28 mouse cellular contexts compared by ENCODE assay signal in the genomic region with DNA sequence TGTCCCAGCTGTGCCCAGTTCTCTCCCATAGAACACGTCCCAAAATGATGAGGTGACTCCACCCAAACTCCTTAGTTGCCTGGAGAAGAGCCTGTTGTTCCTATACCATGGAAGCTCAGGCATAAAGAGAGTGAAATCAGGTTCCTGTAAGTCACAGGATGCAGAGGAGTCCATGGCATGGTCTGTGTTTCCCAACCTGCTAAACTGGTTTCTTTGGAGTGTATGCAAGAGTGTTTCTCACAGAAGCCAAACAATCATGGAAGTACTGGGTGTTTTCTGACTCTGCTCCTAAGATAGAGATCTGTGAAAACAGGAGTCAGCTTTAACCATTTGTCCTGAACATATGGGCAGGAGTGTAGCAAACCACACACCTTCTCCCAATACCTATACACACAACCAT. TPM values are rescaled to one million over a fixed set of nuclear protein-coding genes. Genes with fewer than 3 reads are reported as not detected.
DNase-seq lines count a peak whose midpoint lies in the region; ATAC-seq lines count a peak whose summit lies in the region.
"Had no signal": no experiment of that assay in that cellular context is flagged by ENCODE, and none has a peak within 500 bp of the region (broad histone marks: within the 10 kb centered on the region; RNA-seq: fewer than 3 reads in every experiment).

No protein-coding gene starts in this region.

- no peaks in the 10 kb centered on the region for H3K9me3 ChIP-seq in lung, embryonic 16.5 days (ENCODE audit: control insufficient read depth, low read length)
- no peaks in the 10 kb centered on the region for H3K9me3 ChIP-seq in stomach, embryonic 15.5 days
- H3K9me3 ChIP-seq: forebrain, embryonic 10.5 days; liver, embryonic 15.5 days; neural tube, embryonic 12.5 days had no signal

- ATAC-seq in lung, embryonic 16.5 days (ENCODE audit: low read depth), result peak; percentile 93
- ATAC-seq in stomach, embryonic 15.5 days (ENCODE audit: insufficient read depth, low FRiP score, low read depth), result peak; percentile 58; the same call in 1 of the 2 replicates
- ATAC-seq: activated CD4-positive, CD25-positive, alpha-beta regulatory T cell, adult 4 months had no signal

- H3K36me3 ChIP-seq in lung, embryonic 16.5 days (ENCODE audit: control insufficient read depth, insufficient read depth, low read length), result no peaks in the 10 kb centered on the region
- H3K36me3 ChIP-seq in stomach, embryonic 15.5 days, result no peaks in the 10 kb centered on the region
- H3K36me3 ChIP-seq: forebrain, embryonic 10.5 days; liver, embryonic 15.5 days; neural tube, embryonic 12.5 days had no signal

- WGBS in lung, embryonic 16.5 days, result 17% methylated on average over 1 of the region's 1 CpGs
- WGBS in stomach, embryonic 15.5 days, result 46% methylated on average over 1 of the region's 1 CpGs

- peak overlapping the region; percentile 86 for H3K27ac ChIP-seq in lung, embryonic 16.5 days (ENCODE audit: low read length)
- peak overlapping the region; percentile 59 for H3K27ac ChIP-seq in stomach, embryonic 15.5 days
- H3K27ac ChIP-seq: forebrain, embryonic 10.5 days; hindbrain, embryonic 14.5 days; left cerebral cortex, adult 2 months; liver, embryonic 15.5 days; neural tube, embryonic 12.5 days had no signal

- no peak overlapping the region for H3K9ac ChIP-seq in lung, embryonic 16.5 days (ENCODE audit: low read length)
- H3K9ac ChIP-seq in stomach, embryonic 15.5 days, result no peak overlapping the region
- H3K9ac ChIP-seq: hindbrain, embryonic 14.5 days; liver, embryonic 15.5 days; neural tube, embryonic 12.5 days had no signal

- H3K4me1 ChIP-seq in lung, embryonic 16.5 days (replicated peaks; ENCODE audit: control insufficient read depth, insufficient read depth, low read length), result peaks cover 4% of the 10 kb centered on the region
- no peaks in the 10 kb centered on the region for H3K4me1 ChIP-seq in stomach, embryonic 15.5 days
- H3K4me1 ChIP-seq: forebrain, embryonic 10.5 days; liver, embryonic 15.5 days; neural tube, embryonic 12.5 days had no signal

- no peak overlapping the region for H3K4me3 ChIP-seq in lung, embryonic 16.5 days (ENCODE audit: low read length)
- H3K4me3 ChIP-seq in stomach, embryonic 15.5 days (replicated peaks), result no peak overlapping the region
- H3K4me3 ChIP-seq: forebrain, embryonic 10.5 days; left cerebral cortex, adult 2 months; liver, embryonic 15.5 days; neural tube, embryonic 12.5 days had no signal

- H3K27me3 ChIP-seq in lung, embryonic 16.5 days (ENCODE audit: control insufficient read depth, insufficient read depth, low read depth, low read length), result no peaks in the 10 kb centered on the region
- H3K27me3 ChIP-seq in stomach, embryonic 15.5 days (replicated peaks), result no peaks in the 10 kb centered on the region
- H3K27me3 ChIP-seq: neural tube, embryonic 12.5 days had no signal

- peak; percentile 5 for DNase-seq in kidney, postnatal 14 days
- no peak for DNase-seq in kidney, postnatal 25 days
- DNase-seq in fat pad, adult 2 months (ENCODE audit: extremely low read depth, low read depth, low spot score), result peak; percentile 94
- DNase-seq in layer of hippocampus, adult 9-10 months (ENCODE audit: low spot score), result no peak
- no peak for DNase-seq in layer of hippocampus, adult 8-10 months (ENCODE audit: low spot score in 2 of 2)
- DNase-seq in liver, result no peak
- DNase-seq: adrenal gland, postnatal 14 days; cerebellum, adult 11-12 months; cerebellum, postnatal 36 days; gastrocnemius, postnatal 25 days; heart, postnatal 14 days; thymus, postnatal 36 days had no signal

- 0 out of 2 replicates have a peak overlapping the region, but pooled peaks have one; percentile 16 for H3K4me2 ChIP-seq in lung, embryonic 16.5 days (ENCODE audit: low read depth, low read length)
- H3K4me2 ChIP-seq in stomach, embryonic 15.5 days, result no peak overlapping the region
- H3K4me2 ChIP-seq: heart, embryonic 11.5 days; hindbrain, embryonic 14.5 days; liver, embryonic 15.5 days; neural tube, embryonic 12.5 days had no signal

RNA-seq across cellular contexts. Expression of a gene that starts 5.6 kb away (rescaled TPM):
- 6.2 TPM in 1 of 2 replicates, not detected in the other for polyA plus RNA-seq in lung, embryonic 16.5 days (2015; fragmentation: Nextera tagmentation; extraction: Ambion mirVana)
- polyA plus RNA-seq in stomach, embryonic 15.5 days (2015; fragmentation: Nextera tagmentation; extraction: Ambion mirVana), result 0.39 TPM in 1 of 2 replicates, not detected in the other
- total RNA-seq in layer of hippocampus, adult 8-10 months (2022), result not detected
- total RNA-seq: adrenal gland, postnatal 14 days; gastrocnemius, postnatal 25 days; heart, postnatal 14 days; layer of hippocampus, adult 18-20 months; left cerebral cortex, adult 2 months had no signal
- polyA plus RNA-seq: activated CD4-positive, CD25-positive, alpha-beta regulatory T cell, adult 4 months; embryonic facial prominence, embryonic 11.5 days; forebrain, embryonic 10.5 days; frontal cortex, adult 2 months; heart, embryonic 11.5 days; hindbrain, embryonic 14.5 days; kidney, adult 2 months; limb, embryonic 11.5 days; liver, embryonic 15.5 days; neural tube, embryonic 12.5 days; spleen, adult 2 months had no signal

RNA-seq across cellular contexts. Expression of a gene that starts 22.0 kb away (rescaled TPM):
- polyA plus RNA-seq in lung, embryonic 16.5 days (2015; fragmentation: Nextera tagmentation; extraction: Ambion mirVana), result not detected in 2 replicates
- polyA plus RNA-seq in stomach, embryonic 15.5 days (2015; fragmentation: Nextera tagmentation; extraction: Ambion mirVana), result not detected in 2 replicates
- total RNA-seq in layer of hippocampus, adult 8-10 months (2022), result not detected
- total RNA-seq: adrenal gland, postnatal 14 days; gastrocnemius, postnatal 25 days; heart, postnatal 14 days; layer of hippocampus, adult 18-20 months; left cerebral cortex, adult 2 months had no signal
- polyA plus RNA-seq: activated CD4-positive, CD25-positive, alpha-beta regulatory T cell, adult 4 months; embryonic facial prominence, embryonic 11.5 days; forebrain, embryonic 10.5 days; frontal cortex, adult 2 months; heart, embryonic 11.5 days; hindbrain, embryonic 14.5 days; kidney, adult 2 months; limb, embryonic 11.5 days; liver, embryonic 15.5 days; neural tube, embryonic 12.5 days; spleen, adult 2 months; testis, adult 2 months had no signal

RNA-seq across cellular contexts. Expression of a gene that starts 27.9 kb away (rescaled TPM):
- 0.24 and 0.39 TPM in 2 replicates for polyA plus RNA-seq in lung, embryonic 16.5 days (2015; fragmentation: Nextera tagmentation; extraction: Ambion mirVana)
- polyA plus RNA-seq in stomach, embryonic 15.5 days (2015; fragmentation: Nextera tagmentation; extraction: Ambion mirVana), result 3.8 and 10.9 TPM in 2 replicates
- not detected for total RNA-seq in layer of hippocampus, adult 8-10 months (2022)
- total RNA-seq: adrenal gland, postnatal 14 days; gastrocnemius, postnatal 25 days; layer of hippocampus, adult 18-20 months; left cerebral cortex, adult 2 months had no signal
- polyA plus RNA-seq: activated CD4-positive, CD25-positive, alpha-beta regulatory T cell, adult 4 months; forebrain, embryonic 10.5 days; frontal cortex, adult 2 months; hindbrain, embryonic 14.5 days; liver, embryonic 15.5 days; neural tube, embryonic 12.5 days had no signal

Comparison
In these comparisons a context has a peak if more than half of its experiments do, and no peak if none do; other contexts are left out.
1. DNase-seq: peak in kidney, postnatal 14 days (single experiment) and fat pad, adult 2 months (single experiment); none in kidney, postnatal 25 days (0 of 2), layer of hippocampus, adult 9-10 months (single experiment), layer of hippocampus, adult 8-10 months (0 of 2) and liver (single experiment).